In the genomic region with DNA sequence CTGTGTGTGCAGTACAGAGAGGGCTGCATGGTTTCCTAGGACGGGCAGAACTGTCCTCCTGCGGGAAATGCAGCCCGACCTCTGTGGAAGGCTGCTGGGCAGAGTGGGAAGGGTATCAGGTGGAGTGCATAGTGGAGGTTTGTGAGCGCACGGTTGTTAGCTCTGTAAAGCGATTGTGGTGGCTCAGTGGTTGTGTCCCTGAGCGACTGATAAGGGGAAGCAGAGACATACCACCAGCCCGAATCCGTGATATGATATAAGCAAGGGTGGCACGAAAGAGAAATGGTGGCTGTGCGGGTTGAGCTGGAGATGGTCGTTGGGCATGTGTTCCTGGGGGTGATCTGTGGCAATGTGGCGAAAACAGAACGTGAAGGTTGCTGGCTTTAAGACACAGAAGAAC, we compare ENCODE assay signal across 19 mouse cellular contexts.
"Had no signal": no experiment of that assay in that cellular context is flagged by ENCODE, and none has a peak within 500 bp of the region (broad histone marks: within the 10 kb centered on the region; RNA-seq: fewer than 3 reads in every experiment).

No protein-coding gene starts in this region.

- H3K27me3 ChIP-seq: heart, embryonic 12.5 days; hindbrain, embryonic 13.5 days; hindbrain, embryonic 15.5 days; kidney, embryonic 15.5 days; limb, embryonic 12.5 days had no signal

- H3K4me3 ChIP-seq: heart, adult 2 months; heart, embryonic 12.5 days; hindbrain, embryonic 13.5 days; hindbrain, embryonic 15.5 days; kidney, embryonic 15.5 days; layer of hippocampus, adult 2 months; left cerebral cortex, adult 2 months; limb, embryonic 10.5 days; limb, embryonic 12.5 days had no signal

- H3K9ac ChIP-seq: forebrain, postnatal 0 days; heart, embryonic 12.5 days; hindbrain, embryonic 13.5 days; hindbrain, embryonic 15.5 days; kidney, embryonic 15.5 days; limb, embryonic 12.5 days had no signal

- ATAC-seq: forebrain, postnatal 0 days; hindbrain, postnatal 0 days; intestine, embryonic 16.5 days had no signal

- DNase-seq: forebrain, postnatal 0 days; heart, postnatal 36 days; kidney, adult 11 months; kidney, adult 2 months; kidney, adult 9 months; kidney, postnatal 25 days; kidney, postnatal 4 days had no signal

- H3K9me3 ChIP-seq: heart, embryonic 12.5 days; hindbrain, embryonic 13.5 days; hindbrain, embryonic 15.5 days; kidney, embryonic 15.5 days; limb, embryonic 10.5 days; limb, embryonic 12.5 days had no signal

- H3K27ac ChIP-seq: heart, adult 2 months; hindbrain, embryonic 13.5 days; hindbrain, embryonic 15.5 days; hindbrain, postnatal 0 days; kidney, embryonic 15.5 days; kidney, postnatal 0 days; layer of hippocampus, adult 2 months; left cerebral cortex, adult 2 months; limb, embryonic 10.5 days had no signal

- H3K4me2 ChIP-seq: hindbrain, embryonic 13.5 days; hindbrain, embryonic 15.5 days; kidney, embryonic 15.5 days; limb, embryonic 12.5 days had no signal

- H3K36me3 ChIP-seq: heart, embryonic 12.5 days; hindbrain, embryonic 13.5 days; hindbrain, embryonic 15.5 days; kidney, embryonic 15.5 days; limb, embryonic 12.5 days had no signal
